Mouse (Mus musculus) layer of hippocampus, adult 11-12 months (tissue): ENCODE data around the gene Pafah1b2.
A peak's percentile ranks its signal among the peaks of the same experiment; 100 is the strongest.

ENCODE experiments used
- DNase-seq: peaks from one replicate; pipeline ENCODE4 v3.0.0; 2022; ENCODE audit warnings: low spot score

Pafah1b2 gene

DNA sequence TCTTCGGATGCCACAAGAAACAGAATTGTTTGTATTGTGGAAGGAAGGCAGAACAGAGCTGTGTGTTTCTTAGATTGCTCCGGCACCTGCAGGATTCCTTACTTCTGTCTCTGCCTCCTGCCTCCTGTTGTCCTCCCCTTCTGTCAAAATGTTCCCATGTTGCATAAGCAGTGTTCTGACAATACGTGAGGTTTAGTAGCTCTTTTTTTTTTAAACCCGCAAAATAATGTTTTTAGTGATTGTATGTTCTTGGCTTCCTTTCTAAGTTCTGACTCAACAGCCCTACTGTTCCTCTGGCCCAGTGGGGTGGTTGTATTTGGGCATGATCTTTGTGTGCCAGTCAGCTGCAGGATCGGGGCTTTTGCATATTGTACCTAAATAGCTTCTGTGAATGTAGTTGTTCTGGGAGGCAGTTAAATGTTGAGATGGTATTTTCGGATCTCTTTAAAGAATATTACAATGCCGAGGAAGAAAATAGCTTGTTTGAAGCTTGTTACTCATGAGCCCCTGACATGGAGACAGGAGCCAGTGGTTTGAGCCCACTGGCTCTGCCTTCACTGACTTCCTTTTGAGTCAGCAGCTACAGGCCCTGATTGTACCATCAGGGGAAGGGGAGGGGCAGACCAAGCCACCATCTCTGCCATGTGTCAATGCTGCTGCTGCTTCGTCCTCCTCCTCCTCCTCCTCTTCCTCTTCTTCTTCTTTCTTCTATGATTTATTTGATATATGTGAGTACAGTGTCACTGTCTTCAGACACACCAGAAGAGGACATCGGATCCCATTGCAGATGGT, 13.8 kb upstream of the Pafah1b2 start:
- peak; percentile 55 for DNase-seq

DNA sequence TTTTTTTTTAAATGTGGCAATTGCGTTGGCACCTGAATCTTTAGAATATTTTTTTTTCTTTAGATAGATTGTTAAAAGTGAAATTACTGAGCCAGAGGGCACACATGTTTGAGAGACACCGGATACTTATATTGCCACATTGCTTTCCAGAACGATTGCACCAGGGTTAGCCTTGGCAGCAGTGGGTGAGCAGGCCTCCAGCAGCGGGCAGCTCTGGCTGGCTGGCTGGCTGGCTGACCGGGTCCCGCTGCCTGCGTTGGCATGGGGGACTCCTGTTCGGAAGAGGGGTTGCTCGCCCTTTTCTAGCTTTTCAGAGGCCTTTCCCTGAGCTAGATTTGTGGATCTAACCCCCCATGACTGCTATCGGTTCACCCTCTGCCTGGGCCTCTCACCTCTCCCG, 11.1 kb upstream of the Pafah1b2 start:
- DNase-seq: no peak

DNA sequence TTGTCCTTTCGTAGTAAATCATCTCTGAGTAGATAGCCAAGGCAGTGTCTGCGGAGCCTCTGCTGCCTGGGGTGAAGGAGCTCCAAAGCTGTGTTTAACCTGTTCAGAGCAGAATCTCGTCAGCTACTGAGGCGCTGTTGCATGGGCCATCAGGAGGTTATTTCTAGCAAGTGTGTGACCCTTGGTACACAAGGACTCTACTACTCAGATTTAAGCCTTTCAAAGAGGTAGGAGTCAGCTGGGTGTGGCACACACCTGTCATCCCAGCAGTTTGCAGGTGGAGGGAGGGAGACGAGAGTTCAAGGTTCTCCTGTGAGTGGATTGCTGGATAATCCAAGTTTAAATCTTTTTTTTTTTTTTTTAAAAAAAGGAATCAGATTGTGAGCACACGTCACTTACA, 7.5 kb upstream of the Pafah1b2 start:
- no peak for DNase-seq

DNA sequence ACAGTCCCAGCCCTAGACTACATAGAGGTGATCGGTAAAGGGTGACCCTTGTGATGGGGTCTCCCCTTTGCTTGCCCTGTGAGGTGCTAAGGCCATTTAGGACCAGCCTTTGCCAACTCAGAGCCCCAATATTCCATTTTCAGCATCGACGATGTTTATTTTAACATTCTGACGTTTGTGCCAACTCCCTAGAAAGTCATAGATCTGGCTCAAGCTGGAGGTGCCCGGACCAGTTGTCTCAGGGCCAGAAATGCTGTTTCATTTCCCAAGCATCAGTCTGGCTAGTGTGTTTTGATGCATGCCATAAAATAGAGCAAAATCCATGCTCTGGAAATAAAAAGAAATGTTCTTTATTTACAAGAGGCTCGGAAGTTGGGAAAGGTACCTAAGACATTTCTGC, 5.8 kb upstream of the Pafah1b2 start:
- no peak for DNase-seq

DNA sequence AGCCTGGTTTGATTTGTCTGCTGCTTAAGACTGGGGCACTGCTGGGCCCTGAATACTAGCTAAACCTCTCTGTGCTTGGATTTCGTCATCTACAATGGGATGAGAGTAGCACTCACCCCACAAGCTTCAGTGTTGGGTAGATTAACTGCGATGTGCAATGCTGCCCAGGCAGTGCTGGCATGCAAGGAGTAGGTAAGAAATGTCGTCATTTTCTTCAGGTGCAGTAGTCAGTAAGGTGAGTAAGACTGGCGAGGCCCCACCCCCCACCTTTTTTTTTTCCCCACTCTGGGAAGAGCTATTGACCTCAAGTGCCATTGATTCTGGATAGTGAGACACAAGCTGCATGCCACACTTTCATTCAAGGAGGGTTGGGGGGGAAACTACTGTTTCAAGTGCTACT, 3.9 kb upstream of the Pafah1b2 start:
- DNase-seq: no peak

DNA sequence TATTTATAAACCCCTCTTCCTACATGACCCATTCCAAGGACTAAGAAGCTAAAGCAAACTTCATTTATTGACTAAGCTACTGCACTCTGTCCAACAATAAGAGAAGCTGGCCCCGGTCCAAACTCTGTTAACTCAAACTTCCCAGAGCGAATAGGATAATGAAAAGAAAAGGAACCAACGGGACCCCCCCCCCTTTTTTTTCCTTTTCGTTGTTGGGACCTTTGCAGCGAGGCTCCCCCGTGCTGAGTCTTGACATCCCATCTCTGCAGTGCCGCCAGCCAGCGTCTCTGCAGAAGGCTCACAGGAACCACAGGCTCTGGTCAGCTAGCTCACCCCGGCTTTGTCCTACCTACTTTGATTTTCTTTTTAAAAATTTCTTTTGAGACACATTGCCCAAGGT, 3.3 kb upstream of the Pafah1b2 start:
- peak; percentile 44 for DNase-seq

DNA sequence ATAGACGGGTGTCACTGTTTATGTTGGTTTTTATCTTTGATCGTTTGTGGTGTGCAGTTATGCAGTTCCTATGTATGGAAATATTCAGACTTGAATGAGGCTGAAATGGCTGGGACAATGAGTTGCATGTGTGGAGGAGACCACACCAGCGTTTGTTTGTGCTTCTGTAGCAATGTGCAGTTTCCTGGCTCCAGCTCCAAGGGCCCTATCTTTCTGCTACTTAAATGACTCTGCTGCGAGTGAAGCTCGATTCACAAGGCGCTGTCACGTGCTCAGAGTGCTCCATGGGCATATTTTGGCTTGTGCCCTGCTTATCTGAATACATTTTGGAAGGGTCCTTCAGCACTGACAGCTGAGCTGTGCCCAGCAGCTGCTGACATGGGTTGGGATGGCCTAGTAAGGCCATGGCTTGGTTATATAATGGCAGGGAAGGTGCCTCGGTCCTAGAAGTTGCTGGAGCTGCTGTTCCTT, 2.6 kb upstream of the Pafah1b2 start:
- peak; percentile 45 for DNase-seq

DNA sequence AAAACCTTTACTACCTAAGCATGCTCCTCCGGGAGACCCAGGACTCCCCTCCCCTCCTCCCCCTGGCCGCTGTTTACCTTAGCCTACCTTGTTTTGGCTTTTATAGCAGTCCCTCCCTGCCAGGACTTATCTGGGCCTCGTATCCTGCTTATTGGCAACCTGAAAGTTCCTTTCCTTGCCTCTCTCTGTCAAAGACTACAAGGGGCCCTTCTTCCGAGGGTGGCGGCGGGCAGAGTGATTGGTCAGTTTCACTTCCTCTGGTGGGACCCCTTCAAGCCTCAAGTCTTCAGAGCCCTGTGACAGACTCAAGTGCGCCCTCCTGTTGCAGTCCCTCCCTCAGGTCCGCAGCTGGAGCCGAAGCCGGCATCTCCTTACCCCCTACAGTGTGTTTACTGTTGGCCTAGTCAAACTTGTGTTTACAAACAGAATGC, 1.8 kb upstream of the Pafah1b2 start:
- peak; percentile 68 for DNase-seq

DNA sequence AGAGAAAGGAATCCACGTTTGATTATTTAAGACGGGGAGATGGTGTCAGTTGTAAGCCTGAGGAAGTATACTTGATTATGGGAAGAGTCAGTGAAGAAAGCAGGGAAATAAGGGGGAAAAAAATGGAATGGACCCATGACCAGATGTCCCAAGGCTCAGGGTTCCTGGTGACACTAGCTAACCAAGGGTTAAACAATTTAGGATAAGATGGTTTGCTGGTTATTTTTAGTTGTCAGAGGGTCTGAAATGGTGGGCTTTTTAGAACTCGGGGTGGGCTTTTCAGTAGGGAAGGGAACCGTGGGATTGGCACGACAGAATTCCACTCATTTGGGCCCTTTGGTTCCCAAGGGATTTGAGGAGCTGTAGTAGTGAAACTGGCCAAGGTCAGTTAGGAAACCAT, 1.1 kb upstream of the Pafah1b2 start:
- DNase-seq: no peak

DNA sequence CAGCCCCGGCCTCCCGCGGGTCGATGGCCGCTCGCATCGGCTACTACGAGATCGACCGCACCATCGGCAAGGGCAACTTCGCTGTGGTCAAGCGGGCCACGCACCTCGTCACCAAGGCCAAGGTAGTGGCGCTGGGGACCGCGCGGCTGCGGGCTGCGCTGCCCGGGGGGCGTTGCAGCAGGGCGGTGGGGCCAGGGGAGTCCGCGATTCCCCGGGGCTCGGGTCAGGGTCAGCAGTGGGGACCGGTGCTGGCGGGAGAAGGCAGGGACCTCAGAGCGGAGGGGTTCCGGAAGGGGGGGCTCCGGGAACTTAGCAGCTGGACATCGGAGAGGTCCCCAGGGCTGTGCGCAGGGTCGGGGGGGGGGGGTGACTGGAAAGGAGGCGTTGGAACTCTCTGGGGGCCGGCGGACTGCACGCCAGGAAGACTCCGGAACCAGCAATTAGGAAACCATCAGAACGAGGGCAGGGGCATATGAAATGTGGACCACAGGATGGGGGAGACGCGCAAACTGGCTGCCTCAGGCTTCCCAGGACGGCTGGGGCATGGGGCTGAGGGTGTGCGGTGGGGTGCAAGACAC, 608 bp upstream of the Pafah1b2 start:
- peak; percentile 32 for DNase-seq

DNA sequence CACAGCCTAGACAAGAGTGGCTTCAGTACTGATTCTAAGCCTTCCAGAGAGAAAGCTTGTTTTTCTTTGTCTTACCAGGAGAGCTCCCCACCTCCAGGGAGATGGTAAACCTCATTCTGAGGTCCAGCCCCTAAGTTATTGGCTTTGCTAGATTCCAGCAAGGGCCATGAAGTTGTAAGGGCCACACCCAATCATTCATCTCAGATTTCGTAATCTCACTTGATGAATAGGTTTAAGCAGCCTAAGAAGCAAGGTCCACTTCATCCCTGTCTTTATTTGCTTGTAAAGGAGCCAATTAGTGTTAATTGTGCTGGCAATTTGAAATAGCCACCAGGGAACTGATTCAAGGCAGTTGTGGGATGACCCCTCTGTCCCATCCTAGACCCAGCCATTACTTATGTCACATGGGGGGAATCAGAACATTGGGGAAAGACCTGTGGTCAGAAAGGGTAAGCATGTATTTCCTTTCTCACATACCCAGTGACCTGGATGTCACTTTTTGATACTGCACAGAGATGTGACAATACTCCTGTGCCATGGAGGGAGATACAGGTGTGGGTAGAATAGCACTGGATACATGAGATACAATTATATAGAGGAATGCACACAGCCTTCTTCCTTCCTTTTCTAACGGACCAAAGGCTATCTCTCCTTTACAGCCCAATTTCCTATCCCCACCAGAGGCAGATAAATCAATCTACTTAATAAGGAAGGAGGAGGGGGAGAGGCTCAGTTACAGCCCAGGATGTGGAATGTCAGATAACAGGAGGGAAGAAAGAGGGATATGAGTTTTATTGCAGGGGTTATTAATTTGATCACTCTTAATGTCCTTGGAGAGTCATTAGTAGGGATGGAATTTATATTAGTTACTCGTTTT, 1.2 kb downstream of the Pafah1b2 start:
- no peak for DNase-seq

DNA sequence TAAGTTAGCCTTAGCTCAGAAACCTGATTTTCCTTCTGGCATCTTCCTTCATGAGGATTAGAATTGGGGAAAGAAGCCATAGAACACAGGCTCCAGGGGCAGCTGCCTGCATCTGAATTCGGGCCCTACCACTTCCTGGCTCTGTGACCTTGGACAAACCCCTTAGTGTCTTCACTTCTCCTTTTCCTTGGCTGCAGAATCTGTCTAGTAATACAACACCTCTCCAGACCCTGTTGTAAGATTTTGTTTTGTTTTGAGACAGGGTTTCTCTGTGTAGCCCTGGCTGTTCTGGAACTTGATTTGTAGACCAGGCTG, 2.9 kb downstream of the Pafah1b2 start:
- DNase-seq: no peak

DNA sequence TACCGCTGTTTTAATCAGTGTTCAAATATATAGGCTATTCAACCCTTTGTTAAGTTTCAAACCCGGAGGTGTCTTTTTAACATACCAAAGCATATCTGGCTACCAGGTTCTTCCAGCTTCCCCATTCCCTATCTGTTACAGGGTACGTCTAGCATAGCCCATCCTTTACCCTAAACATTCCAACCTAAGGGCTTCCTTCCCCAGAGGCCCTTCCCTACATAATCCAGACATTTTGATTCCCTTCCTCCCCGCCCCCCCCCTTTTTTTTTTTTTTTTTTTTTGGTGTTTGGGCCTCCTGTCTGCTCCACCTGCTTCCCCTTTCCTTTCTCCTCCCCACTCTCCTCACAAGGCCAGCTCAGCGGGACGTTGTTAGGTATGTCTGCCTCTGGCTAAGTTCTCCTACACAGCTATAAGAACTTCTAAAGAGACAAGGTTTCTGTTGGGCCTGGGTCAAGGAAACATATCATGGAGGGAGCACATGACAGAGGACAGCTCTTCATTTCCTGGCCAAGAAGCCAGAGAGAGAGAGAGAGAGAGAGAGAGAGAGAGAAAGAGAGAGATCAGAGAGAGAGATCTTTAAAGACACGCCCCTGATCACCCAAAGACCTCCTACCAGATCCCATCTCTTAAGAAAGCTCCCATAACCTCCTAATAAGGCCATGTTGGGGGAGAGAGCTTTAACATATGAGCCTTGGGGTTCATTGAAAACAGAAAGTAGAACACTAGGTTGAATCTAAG, 3.4 kb downstream of the Pafah1b2 start:
- no peak for DNase-seq

DNA sequence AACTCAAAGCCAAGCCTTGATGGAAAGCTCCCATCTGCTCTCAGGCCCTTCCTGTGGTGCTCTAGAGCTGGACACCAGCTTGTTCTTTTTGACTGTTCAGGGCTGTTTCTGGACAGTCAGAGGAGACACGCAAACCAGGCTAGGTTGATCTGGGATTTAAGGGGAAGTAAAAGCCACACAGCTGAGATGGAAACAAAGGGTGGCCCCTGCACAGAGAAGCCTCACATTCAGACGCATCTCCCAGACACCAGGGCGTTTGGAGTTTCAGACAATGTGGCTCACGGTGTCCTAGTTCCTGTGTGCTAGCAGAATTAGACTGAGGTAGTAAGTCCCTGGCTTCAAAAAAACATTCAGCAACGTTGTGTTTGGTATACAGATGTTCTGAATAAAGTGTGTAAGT, 6.3 kb downstream of the Pafah1b2 start:
- DNase-seq: no peak

DNA sequence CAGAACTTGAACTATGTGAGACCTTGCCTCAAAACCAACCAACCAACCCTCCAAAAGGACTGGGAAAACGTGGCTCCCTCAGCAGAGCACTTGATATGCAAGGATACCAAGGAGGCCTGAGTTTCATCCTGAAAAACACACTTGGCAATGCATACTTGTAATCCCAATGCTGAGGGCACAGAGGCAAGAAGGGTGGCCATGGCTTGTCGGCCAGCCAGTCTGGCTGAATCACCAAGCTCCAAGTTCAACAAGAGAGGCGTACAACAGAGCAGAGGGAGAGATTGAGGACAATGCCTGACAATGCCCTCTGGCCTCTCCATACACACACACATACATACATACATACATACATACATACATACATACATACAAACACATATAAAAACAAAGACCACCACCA, 8.0 kb downstream of the Pafah1b2 start:
- no peak for DNase-seq

DNA sequence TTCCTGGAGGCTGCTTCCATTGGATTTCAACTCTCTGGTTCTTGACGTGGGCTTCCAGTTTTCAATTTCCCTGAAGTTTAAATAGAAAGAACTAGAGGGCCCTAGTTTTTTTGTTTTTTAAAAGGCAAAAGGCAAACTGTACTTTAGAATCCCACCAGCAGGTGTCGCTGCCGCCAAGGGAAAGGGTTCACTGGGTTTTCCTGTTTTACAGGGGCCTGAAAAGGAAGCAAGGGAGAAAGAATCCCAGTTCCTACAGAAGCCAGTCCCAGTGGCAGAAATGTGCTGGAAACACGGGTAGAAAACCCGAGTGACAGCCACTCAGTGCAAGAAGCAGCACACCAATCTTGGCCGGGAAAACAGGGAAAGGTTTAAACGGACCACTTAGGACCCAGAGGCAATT, 8.8 kb downstream of the Pafah1b2 start:
- peak; percentile 86 for DNase-seq

DNA sequence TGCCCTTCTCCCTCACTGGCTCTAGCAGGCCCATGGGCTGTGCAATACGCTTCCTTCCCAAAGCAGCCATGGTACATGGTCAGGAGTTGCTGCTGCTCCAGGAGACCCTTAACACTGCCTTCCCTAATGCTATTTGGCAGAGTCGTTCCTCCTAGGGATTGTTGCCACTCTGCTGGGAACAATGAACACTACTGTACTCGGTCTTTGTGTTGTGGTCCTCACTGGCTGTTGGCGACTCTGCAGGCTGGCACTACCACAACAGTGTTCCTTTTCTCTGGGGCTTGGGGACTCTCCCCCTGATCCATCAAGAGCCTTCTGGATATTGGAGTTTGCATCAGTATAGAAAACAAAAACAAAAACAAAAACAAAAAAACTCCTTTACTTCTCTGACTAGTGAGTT, 13.5 kb downstream of the Pafah1b2 start:
- peak; percentile 41 for DNase-seq

DNA sequence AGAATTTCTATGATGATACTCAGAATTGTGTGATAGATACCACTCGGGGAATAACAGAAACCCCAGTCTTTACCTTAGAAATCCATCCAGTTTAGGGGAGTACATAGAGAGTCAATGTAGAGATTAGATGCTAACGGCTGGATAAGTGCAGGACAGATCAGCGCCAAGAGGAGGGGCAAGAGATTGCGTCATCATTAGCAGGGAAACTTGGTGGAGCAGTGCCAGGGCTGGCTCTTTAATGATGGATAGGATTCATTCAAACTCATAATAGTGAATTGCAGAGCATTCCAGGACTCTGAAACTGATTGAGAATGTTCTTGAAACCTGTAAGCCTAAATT, 27.3 kb downstream of the Pafah1b2 start:
- peak; percentile 69 for DNase-seq

DNA sequence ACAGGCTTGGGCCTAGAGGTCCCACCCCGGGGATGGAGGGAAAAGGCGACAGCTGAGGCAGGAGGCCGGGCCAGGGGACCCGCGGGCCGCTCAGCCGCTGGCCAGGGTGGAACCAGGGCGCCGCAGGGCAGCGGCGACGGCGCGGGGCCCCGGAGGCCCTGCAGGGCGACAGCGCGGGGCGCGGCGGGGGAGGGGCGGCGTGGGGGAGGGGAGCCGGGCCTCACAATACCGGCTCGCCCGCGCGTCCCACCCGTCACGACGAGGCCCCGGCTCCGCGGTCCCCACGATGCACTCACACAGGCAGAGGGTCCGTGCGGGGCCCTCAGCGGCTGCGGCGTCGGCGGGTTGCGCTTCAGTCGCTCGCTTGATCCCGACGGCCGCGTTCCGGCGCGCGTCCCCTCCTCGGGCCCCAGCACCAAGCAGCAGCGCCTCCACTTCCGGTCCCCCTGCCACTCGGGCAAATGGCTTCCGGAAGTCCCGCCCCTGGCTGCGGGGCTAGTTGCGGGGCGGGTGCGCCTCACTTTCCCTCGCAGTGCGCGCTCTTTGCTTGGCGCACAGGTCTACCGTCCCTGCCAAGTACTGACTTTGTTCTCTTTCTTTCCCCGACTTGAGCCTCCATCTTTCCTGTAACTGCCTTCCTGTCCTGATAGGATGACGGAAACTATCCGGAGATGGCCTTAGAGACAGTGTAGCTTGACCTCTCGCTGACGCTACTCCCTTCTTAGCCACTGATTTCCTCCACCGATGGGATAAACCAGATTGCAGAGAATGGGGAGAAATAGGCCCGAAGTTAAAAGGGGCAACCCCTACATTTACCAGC, 27.9 kb downstream of the Pafah1b2 start:
- peak; percentile 91 for DNase-seq

DNA sequence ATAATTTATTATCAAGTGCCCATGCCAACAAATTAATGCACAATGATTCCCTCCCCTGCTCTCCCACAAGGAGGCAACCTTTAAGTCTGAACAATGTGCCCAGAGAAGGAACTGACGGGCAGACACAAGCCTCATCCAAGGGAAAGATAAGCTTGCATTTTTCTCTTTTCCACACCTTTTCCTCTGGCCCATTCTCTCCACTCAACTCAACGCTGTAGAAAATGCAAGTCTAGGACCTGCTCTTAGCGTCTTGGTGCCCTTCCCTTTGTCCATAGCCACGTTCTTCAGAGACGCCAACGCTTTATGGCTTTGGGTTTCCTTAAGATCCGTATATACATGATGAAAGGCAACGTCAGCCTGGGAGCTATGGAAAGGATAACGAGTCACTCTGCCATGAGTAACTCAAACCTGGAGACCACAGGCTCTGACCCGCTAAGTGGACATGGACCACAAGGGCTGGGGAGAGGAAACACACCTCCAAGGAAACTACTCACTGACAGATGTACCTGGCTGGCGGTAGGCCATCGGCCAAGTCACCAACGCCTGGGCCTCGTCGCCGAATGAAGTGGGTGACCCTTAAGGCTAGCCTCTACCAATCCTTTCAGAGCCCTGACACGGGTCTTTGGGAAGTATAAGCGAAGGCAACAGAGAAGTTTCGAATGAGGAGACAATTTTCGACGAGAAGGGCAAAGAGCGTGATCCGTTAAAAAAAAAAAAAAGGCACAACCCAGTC, 28.6 kb downstream of the Pafah1b2 start:
- DNase-seq: no peak

DNA sequence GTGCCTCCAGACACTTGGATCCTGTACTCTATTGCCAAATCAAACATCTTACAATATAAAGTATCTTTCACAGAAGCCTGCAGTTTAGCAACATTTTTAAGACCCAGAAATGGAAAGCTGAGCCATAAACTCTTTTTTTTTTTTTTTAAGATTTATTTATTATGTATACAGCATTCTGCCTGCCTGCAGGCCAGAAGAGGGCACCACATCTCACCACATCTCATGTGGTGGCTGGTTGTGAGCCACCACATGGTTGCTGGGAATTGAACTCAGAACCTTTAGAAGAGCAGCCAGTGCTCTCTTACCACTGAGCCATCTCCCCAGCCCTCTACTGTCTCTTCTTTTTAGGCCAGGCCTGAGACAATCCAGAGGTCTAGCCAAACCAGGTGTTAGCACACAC, 31.2 kb downstream of the Pafah1b2 start:
- DNase-seq: no peak
